8 mouse cellular contexts compared by ENCODE assay signal in the genomic region with DNA sequence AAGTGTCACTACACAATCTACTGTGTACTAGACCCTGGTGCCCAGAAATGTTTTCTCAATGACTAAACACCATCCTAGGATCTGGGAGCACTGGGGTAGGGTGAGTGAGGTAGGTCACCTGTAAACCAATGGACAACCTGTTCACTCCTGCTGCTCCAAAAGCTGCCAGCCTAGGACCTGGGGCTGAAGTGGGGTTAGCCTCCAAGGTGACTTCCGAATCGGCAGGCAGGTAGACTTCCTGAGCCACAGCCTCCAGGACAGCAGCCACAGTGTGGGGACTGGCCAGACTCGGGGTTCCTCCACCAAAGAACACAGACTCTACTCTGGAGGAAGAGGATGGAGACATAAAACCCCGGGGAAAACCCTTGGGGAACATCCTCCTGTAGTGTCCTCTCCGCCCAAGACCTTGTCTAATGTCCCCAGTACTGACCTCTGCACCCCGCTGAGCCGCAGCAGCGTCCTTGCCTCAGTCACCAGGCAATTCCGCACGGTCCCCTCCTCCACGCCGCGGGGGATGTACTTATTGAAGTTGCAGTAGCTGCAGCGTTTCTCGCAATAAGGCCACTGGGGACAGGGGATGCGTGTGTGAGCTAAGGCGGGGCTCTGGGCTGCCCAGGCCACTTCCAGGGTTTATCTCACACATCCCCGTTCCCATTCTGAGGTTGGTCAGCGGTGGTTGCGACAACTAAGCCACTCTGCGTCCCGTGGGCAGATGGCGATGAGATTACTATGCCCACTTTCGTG. TPM values are rescaled to one million over a fixed set of nuclear protein-coding genes. Genes with fewer than 3 reads are reported as not detected.
DNase-seq lines count a peak whose midpoint lies in the region; ATAC-seq and TF ChIP-seq lines count a peak whose summit lies in the region.

No protein-coding gene starts in this region.

- 14% methylated on average over 24 of the region's 24 CpGs for WGBS in forebrain, postnatal 0 days
- WGBS in hindbrain, postnatal 0 days: 11% methylated on average over 24 of the region's 24 CpGs
- WGBS in liver, adult 2 months: 10% methylated on average over 24 of the region's 24 CpGs
- WGBS in midbrain, embryonic 14.5 days: 12% methylated on average over 24 of the region's 24 CpGs

- no peaks in the 10 kb centered on the region for H3K36me3 ChIP-seq in forebrain, postnatal 0 days (ENCODE audit: insufficient read depth)
- no peaks in the 10 kb centered on the region for H3K36me3 ChIP-seq in hindbrain, postnatal 0 days (ENCODE audit: insufficient read depth, low read length)
- H3K36me3 ChIP-seq in liver, adult 2 months (ENCODE audit: control insufficient read depth, insufficient read depth, low read length): peaks cover 3% of the 10 kb centered on the region; the same call in 1 of the 2 replicates
- no peaks in the 10 kb centered on the region for H3K36me3 ChIP-seq in midbrain, embryonic 14.5 days (ENCODE audit: control insufficient read depth, insufficient read depth, low read length)
- no peaks in the 10 kb centered on the region for H3K36me3 ChIP-seq in testis, adult 2 months (ENCODE audit: control insufficient read depth, insufficient read depth, low read length)

- peak overlapping the region; percentile 94 for H3K4me2 ChIP-seq in forebrain, postnatal 0 days (ENCODE audit: low read depth)
- H3K4me2 ChIP-seq in hindbrain, postnatal 0 days (ENCODE audit: low read depth, low read length): peak overlapping the region; percentile 93
- H3K4me2 ChIP-seq in midbrain, embryonic 14.5 days (ENCODE audit: low read length): peak overlapping the region; percentile 92

- H3K27me3 ChIP-seq in forebrain, postnatal 0 days (ENCODE audit: insufficient read depth, low read length): no peaks in the 10 kb centered on the region
- H3K27me3 ChIP-seq in hindbrain, postnatal 0 days (ENCODE audit: insufficient read depth, low read length): no peaks in the 10 kb centered on the region
- H3K27me3 ChIP-seq in liver, adult 2 months (ENCODE audit: control insufficient read depth, insufficient read depth, low read length): no peaks in the 10 kb centered on the region
- H3K27me3 ChIP-seq in midbrain, embryonic 14.5 days (ENCODE audit: control insufficient read depth, insufficient read depth, low read length): no peaks in the 10 kb centered on the region
- H3K27me3 ChIP-seq in testis, adult 2 months (ENCODE audit: control insufficient read depth, insufficient read depth, low read length): no peaks in the 10 kb centered on the region

- peak; percentile 67 for DNase-seq in layer of hippocampus, adult 11-12 months (ENCODE audit: low spot score)
- DNase-seq in layer of hippocampus, adult 9-11 months: no peak
- DNase-seq in cerebellum, adult 11-12 months: peak; percentile 78
- no peak for DNase-seq in forebrain, postnatal 0 days
- DNase-seq in hindbrain, postnatal 0 days (ENCODE audit: low spot score): peak; percentile 68
- peak; percentile 40 for DNase-seq in liver, adult 2 months (ENCODE audit: extremely low read depth, low read depth, low spot score)
- DNase-seq in midbrain, embryonic 14.5 days: peak; percentile 73

- H3K4me1 ChIP-seq in forebrain, postnatal 0 days (ENCODE audit: insufficient read depth): peaks cover 8% of the 10 kb centered on the region
- H3K4me1 ChIP-seq in hindbrain, postnatal 0 days (ENCODE audit: insufficient read depth, low read length): peaks cover 7% of the 10 kb centered on the region; the same call in 1 of the 2 replicates
- peaks cover 5% of the 10 kb centered on the region; the same call in 1 of the 2 replicates for H3K4me1 ChIP-seq in liver, adult 2 months (ENCODE audit: control insufficient read depth, insufficient read depth, low read length)
- H3K4me1 ChIP-seq in midbrain, embryonic 14.5 days (ENCODE audit: control insufficient read depth, insufficient read depth, low read length): peaks cover 7% of the 10 kb centered on the region
- H3K4me1 ChIP-seq in testis, adult 2 months (ENCODE audit: control insufficient read depth, insufficient read depth, low read length): peaks cover 30% of the 10 kb centered on the region

- H3K79me2 ChIP-seq in liver, adult 2 months (ENCODE audit: control insufficient read depth, insufficient read depth, low read length): no peaks in the 10 kb centered on the region

- TF ChIP-seq CTCF in forebrain, postnatal 0 days (IDR thresholded peaks at IDR 0.05; ENCODE audit: low read depth): no peak
- no peak for TF ChIP-seq CTCF in hindbrain, postnatal 0 days (IDR thresholded peaks at IDR 0.05; ENCODE audit: low read depth)
- TF ChIP-seq CTCF in liver, adult 2 months (IDR thresholded peaks at IDR 0.05; ENCODE audit: low read depth, low read length): 0 out of 2 replicates have a peak, but pooled peaks have one; percentile 5
- no peak for TF ChIP-seq CTCF in testis, adult 2 months (IDR thresholded peaks at IDR 0.05; ENCODE audit: control insufficient read depth, insufficient read depth, insufficient replicate concordance, low read depth, low read length)

- TF ChIP-seq POLR2A in liver, adult 2 months (IDR thresholded peaks at IDR 0.05; ENCODE audit: extremely low read depth, insufficient read depth, low read length): no peak
- no peak for TF ChIP-seq POLR2A in testis, adult 2 months (IDR thresholded peaks at IDR 0.05; ENCODE audit: control insufficient read depth, low read depth, low read length)

- peak overlapping the region; percentile 64 for H3K9ac ChIP-seq in forebrain, postnatal 0 days
- peak overlapping the region; percentile 69 for H3K9ac ChIP-seq in hindbrain, postnatal 0 days (replicated peaks; ENCODE audit: low read length)
- H3K9ac ChIP-seq in liver, adult 2 months (ENCODE audit: low read depth, low read length): peak overlapping the region; percentile 81
- H3K9ac ChIP-seq in midbrain, embryonic 14.5 days (replicated peaks; ENCODE audit: low read length): peak overlapping the region; percentile 64

- no peaks in the 10 kb centered on the region for H3K9me3 ChIP-seq in forebrain, postnatal 0 days (ENCODE audit: low read length)
- no peaks in the 10 kb centered on the region for H3K9me3 ChIP-seq in hindbrain, postnatal 0 days (ENCODE audit: low read length)
- H3K9me3 ChIP-seq in midbrain, embryonic 14.5 days (ENCODE audit: control insufficient read depth, low read length): no peaks in the 10 kb centered on the region

- peak; percentile 48 for ATAC-seq in forebrain, postnatal 0 days
- ATAC-seq in hindbrain, postnatal 0 days: peak; percentile 39
- peak; percentile 21; the same call in 1 of the 2 replicates for ATAC-seq in midbrain, embryonic 14.5 days (ENCODE audit: low FRiP score, low TSS enrichment)

- peak overlapping the region; percentile 51 for H3K4me3 ChIP-seq in forebrain, postnatal 0 days (ENCODE audit: low read depth, low read length)
- peak overlapping the region; percentile 41 for H3K4me3 ChIP-seq in hindbrain, postnatal 0 days (ENCODE audit: low read length)
- H3K4me3 ChIP-seq in liver, adult 2 months (ENCODE audit: insufficient read depth, low read depth, low read length): peak overlapping the region; percentile 67
- H3K4me3 ChIP-seq in midbrain, embryonic 14.5 days (replicated peaks; ENCODE audit: low read depth, low read length): peak overlapping the region; percentile 57
- H3K4me3 ChIP-seq in testis, adult 2 months (ENCODE audit: control insufficient read depth, low read depth, low read length): peak overlapping the region; percentile 97

- H3K27ac ChIP-seq in forebrain, postnatal 0 days (ENCODE audit: low read depth, low read length): peak overlapping the region; percentile 85
- peak overlapping the region; percentile 80 for H3K27ac ChIP-seq in hindbrain, postnatal 0 days
- H3K27ac ChIP-seq in liver, adult 2 months (replicated peaks; ENCODE audit: insufficient read depth, low read depth, low read length): peak overlapping the region; percentile 76
- peak overlapping the region; percentile 79 for H3K27ac ChIP-seq in midbrain, embryonic 14.5 days (replicated peaks; ENCODE audit: low read depth, low read length)
- peak overlapping the region; percentile 93 for H3K27ac ChIP-seq in testis, adult 2 months (ENCODE audit: control insufficient read depth, insufficient read depth, low read depth, low read length)

RNA-seq across cellular contexts. Expression of gene Rsad1, which starts 0.8 kb away (rescaled TPM):
- 12.2 and 12.6 TPM in 2 replicates for total RNA-seq in forebrain, postnatal 0 days (2014; rRNA removed)
- polyA plus RNA-seq in forebrain, postnatal 0 days (2015; fragmentation: Nextera tagmentation; extraction: Ambion mirVana): 7.7 and 8.8 TPM in 2 replicates
- 9.3 and 12.9 TPM in 2 replicates for total RNA-seq in hindbrain, postnatal 0 days (2014; rRNA removed)
- 9.2 and 11.3 TPM in 2 replicates for polyA plus RNA-seq in hindbrain, postnatal 0 days (2015; fragmentation: Nextera tagmentation; extraction: Ambion mirVana)
- 2.1 and 2.6 TPM in 2 replicates for total RNA-seq in liver, adult 2 months (2014; rRNA removed)
- polyA plus RNA-seq in liver, adult 2 months (2012; rRNA removed): 5.7 and 8.0 TPM in 2 replicates
- 5.9 and 8.0 TPM in 2 replicates for polyA plus RNA-seq in midbrain, embryonic 14.5 days (2014; fragmentation: Nextera tagmentation; extraction: Ambion mirVana)
- 5.1 and 5.4 TPM in 2 replicates for polyA plus RNA-seq in testis, adult 2 months (2012; rRNA removed)

RNA-seq across cellular contexts. Expression of gene Chad, which starts 16.6 kb away (rescaled TPM):
- not detected in 2 replicates for total RNA-seq in forebrain, postnatal 0 days (2014; rRNA removed)
- 0.30 and 0.44 TPM in 2 replicates for polyA plus RNA-seq in forebrain, postnatal 0 days (2015; fragmentation: Nextera tagmentation; extraction: Ambion mirVana)
- total RNA-seq in hindbrain, postnatal 0 days (2014; rRNA removed): 0.61 and 1.2 TPM in 2 replicates
- 1.2 and 1.4 TPM in 2 replicates for polyA plus RNA-seq in hindbrain, postnatal 0 days (2015; fragmentation: Nextera tagmentation; extraction: Ambion mirVana)
- not detected in 2 replicates for total RNA-seq in liver, adult 2 months (2014; rRNA removed)
- polyA plus RNA-seq in liver, adult 2 months (2012; rRNA removed): not detected in 2 replicates
- polyA plus RNA-seq in midbrain, embryonic 14.5 days (2014; fragmentation: Nextera tagmentation; extraction: Ambion mirVana): 0.18 TPM in 1 of 2 replicates, not detected in the other
- polyA plus RNA-seq in testis, adult 2 months (2012; rRNA removed): 0.14 TPM in 1 of 2 replicates, not detected in the other

RNA-seq across cellular contexts. Expression of gene Mycbpap, which starts 26.7 kb away (rescaled TPM):
- total RNA-seq in forebrain, postnatal 0 days (2014; rRNA removed): 0.77 and 2.1 TPM in 2 replicates
- 1.5 and 1.7 TPM in 2 replicates for polyA plus RNA-seq in forebrain, postnatal 0 days (2015; fragmentation: Nextera tagmentation; extraction: Ambion mirVana)
- total RNA-seq in hindbrain, postnatal 0 days (2014; rRNA removed): 2.3 and 4.8 TPM in 2 replicates
- polyA plus RNA-seq in hindbrain, postnatal 0 days (2015; fragmentation: Nextera tagmentation; extraction: Ambion mirVana): 1.1 and 1.5 TPM in 2 replicates
- total RNA-seq in liver, adult 2 months (2014; rRNA removed): 0.09 TPM in 1 of 2 replicates, not detected in the other
- polyA plus RNA-seq in liver, adult 2 months (2012; rRNA removed): 0.02 and 0.04 TPM in 2 replicates
- polyA plus RNA-seq in midbrain, embryonic 14.5 days (2014; fragmentation: Nextera tagmentation; extraction: Ambion mirVana): 2.1 and 3.3 TPM in 2 replicates
- 193 and 197 TPM in 2 replicates for polyA plus RNA-seq in testis, adult 2 months (2012; rRNA removed)

RNA-seq across cellular contexts. Expression of gene Epn3, which starts 48.4 kb away (rescaled TPM):
- 2.0 and 2.5 TPM in 2 replicates for total RNA-seq in forebrain, postnatal 0 days (2014; rRNA removed)
- 0.96 and 1.4 TPM in 2 replicates for polyA plus RNA-seq in forebrain, postnatal 0 days (2015; fragmentation: Nextera tagmentation; extraction: Ambion mirVana)
- 2.7 and 6.2 TPM in 2 replicates for total RNA-seq in hindbrain, postnatal 0 days (2014; rRNA removed)
- 3.6 and 3.7 TPM in 2 replicates for polyA plus RNA-seq in hindbrain, postnatal 0 days (2015; fragmentation: Nextera tagmentation; extraction: Ambion mirVana)
- not detected in 2 replicates for total RNA-seq in liver, adult 2 months (2014; rRNA removed)
- 0.05 and 0.11 TPM in 2 replicates for polyA plus RNA-seq in liver, adult 2 months (2012; rRNA removed)
- polyA plus RNA-seq in midbrain, embryonic 14.5 days (2014; fragmentation: Nextera tagmentation; extraction: Ambion mirVana): 0.23 and 0.43 TPM in 2 replicates
- polyA plus RNA-seq in testis, adult 2 months (2012; rRNA removed): 1.7 and 1.8 TPM in 2 replicates

RNA-seq across cellular contexts. Expression of gene Acsf2, which starts 53.5 kb away (rescaled TPM):
- total RNA-seq in forebrain, postnatal 0 days (2014; rRNA removed): 2.6 and 4.3 TPM in 2 replicates
- polyA plus RNA-seq in forebrain, postnatal 0 days (2015; fragmentation: Nextera tagmentation; extraction: Ambion mirVana): 1.5 and 1.6 TPM in 2 replicates
- total RNA-seq in hindbrain, postnatal 0 days (2014; rRNA removed): 4.8 and 6.8 TPM in 2 replicates
- 2.6 and 2.8 TPM in 2 replicates for polyA plus RNA-seq in hindbrain, postnatal 0 days (2015; fragmentation: Nextera tagmentation; extraction: Ambion mirVana)
- total RNA-seq in liver, adult 2 months (2014; rRNA removed): 42.4 and 43.4 TPM in 2 replicates
- polyA plus RNA-seq in liver, adult 2 months (2012; rRNA removed): 81.9 and 97.8 TPM in 2 replicates
- polyA plus RNA-seq in midbrain, embryonic 14.5 days (2014; fragmentation: Nextera tagmentation; extraction: Ambion mirVana): 1.1 and 2.0 TPM in 2 replicates
- polyA plus RNA-seq in testis, adult 2 months (2012; rRNA removed): 7.0 and 8.3 TPM in 2 replicates

Comparison
In these comparisons a context has a peak if more than half of its experiments do, and no peak if none do; other contexts are left out.
1. DNase-seq: peak in layer of hippocampus, adult 11-12 months (single experiment), cerebellum, adult 11-12 months (single experiment), hindbrain, postnatal 0 days (single experiment), liver, adult 2 months (single experiment) and midbrain, embryonic 14.5 days (single experiment); none in layer of hippocampus, adult 9-11 months (single experiment) and forebrain, postnatal 0 days (single experiment).
2. H3K4me3 ChIP-seq: peak in every context shown above with its lines; median percentile 97 in testis, adult 2 months; 67 in liver, adult 2 months; 57 in midbrain, embryonic 14.5 days; 51 in forebrain, postnatal 0 days; 41 in hindbrain, postnatal 0 days.
3. RNA of gene Mycbpap, which starts 26.7 kb away (polyA plus RNA-seq): 193 to 197 TPM in testis, adult 2 months; 2.1 to 3.3 TPM in midbrain, embryonic 14.5 days, 1.5 to 1.7 TPM in forebrain, postnatal 0 days, 1.1 to 1.5 TPM in hindbrain, postnatal 0 days and 0.02 to 0.04 TPM in liver, adult 2 months; every median in the first group is over 10 times any median in the second.
4. Peak in every context shown above with its lines, with median percentiles within 50 percentile points of each other: ATAC-seq, H3K27ac ChIP-seq, H3K4me2 ChIP-seq and H3K9ac ChIP-seq.